Mouse (Mus musculus) inflammation-experienced regulatory T-cells, adult 6 months (primary cell): ENCODE results near the gene H2-Ke6. TPM values are rescaled to one million over a fixed set of nuclear protein-coding genes. Genes with fewer than 3 reads are reported as not detected.
A peak's percentile ranks its signal among the peaks of the same experiment; 100 is the strongest.
"Not testable (repeated sequence)": the region's sequence is repeated elsewhere in the genome, so short reads cannot be mapped to it uniquely, and the experiment has no call there.

Experiments used
- ATAC-seq: one replicate; pipeline ENCODE4 v1.8.0; 2017
- polyA plus RNA-seq, 3 experiments: library from polyadenylated mRNA; unstranded; fragments of 100-300 nt; shearing (Covaris generic); gene quantifications; one replicate each; pipeline ENCODE4 v1.2.1; 2017

H2-Ke6 gene
- polyA plus RNA-seq, 3 experiments from 2014 or later: 28.0 to 31.5 (median 30.7) TPM

DNA sequence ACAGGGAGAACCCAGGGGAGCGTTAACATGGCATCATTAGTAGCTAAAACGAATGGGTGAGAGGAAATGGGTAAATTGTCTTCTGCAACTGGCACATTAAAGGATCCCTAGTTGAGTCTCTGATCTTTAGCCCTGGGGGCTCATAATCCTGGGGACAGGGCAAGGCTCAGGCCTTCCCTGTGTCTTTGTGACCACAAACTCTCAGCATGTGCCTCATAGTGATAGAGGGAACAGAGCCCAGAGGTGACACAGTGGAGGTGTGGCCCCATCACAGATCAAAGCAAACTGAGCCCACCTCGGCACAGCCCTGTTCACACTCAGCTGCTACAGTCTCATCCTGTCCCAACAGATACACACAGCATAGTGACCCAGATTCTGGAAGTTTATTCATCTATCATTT is 32.2 kb downstream of the H2-Ke6 start:
- ATAC-seq: no peak

DNA sequence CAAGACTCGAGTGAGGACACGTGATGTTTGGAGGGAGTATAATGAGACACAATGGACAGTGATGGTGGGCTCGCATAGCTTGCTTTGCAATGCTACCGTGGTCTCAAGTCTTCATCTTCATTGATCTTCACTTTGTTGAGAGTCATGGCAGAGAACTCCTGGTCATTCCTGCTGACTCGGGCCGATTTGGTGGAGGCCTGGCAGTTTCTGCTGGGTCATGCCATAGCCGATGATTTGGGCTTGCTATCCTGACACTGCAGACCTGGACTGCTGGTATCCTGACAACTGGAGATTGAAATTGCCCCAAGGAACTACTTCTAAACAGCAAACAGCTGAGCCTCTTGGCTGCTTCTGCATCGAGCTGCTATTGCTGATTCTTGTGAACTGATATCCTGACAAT is 32.9 kb downstream of the H2-Ke6 start:
- no peak for ATAC-seq

DNA sequence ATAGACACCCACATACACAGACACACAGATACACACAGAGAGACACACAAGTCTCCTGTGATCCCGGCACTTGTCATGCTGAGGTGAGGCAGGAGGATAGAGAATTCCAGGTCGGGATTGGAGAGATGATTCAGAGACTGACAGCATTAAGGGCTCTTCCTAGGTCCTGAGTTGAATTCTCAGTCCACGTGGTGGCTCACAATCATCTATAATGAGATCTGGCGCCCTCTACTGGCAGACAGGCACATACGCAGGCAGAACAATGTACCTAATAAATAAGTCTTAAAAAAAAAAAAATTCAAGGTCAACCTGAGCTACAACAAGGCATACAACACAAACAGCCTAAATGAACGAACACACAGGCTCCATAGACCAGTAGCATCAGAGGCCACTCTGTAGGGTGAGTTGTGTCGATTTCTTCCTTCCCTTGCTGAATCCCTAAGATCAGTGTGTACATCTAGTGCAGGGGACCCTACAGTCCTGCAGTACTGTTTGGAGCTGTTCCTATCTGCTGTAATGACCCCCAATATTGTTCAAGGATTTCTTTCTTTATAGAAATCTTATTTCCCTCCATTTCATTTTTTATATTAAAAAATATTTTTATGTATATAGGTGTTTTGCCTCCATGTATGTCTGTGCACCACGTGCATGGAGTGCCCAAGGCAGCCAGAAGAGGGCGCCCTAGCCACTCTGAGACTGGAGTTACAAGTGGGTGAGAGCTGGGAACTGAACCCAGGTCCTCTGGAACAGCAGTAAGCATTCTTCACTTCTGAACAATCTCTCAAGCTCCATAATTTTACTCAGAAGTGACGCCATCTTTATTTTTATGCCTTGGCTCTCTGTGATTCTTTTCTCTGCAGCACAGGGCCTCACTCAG is 35.8 kb downstream of the H2-Ke6 start:
- peak; percentile 55 for ATAC-seq

GRCm38 (mm10) chr17:33982136-33982535 is 45.7 kb downstream of the H2-Ke6 start:
- not testable (repeated sequence) for ATAC-seq

DNA sequence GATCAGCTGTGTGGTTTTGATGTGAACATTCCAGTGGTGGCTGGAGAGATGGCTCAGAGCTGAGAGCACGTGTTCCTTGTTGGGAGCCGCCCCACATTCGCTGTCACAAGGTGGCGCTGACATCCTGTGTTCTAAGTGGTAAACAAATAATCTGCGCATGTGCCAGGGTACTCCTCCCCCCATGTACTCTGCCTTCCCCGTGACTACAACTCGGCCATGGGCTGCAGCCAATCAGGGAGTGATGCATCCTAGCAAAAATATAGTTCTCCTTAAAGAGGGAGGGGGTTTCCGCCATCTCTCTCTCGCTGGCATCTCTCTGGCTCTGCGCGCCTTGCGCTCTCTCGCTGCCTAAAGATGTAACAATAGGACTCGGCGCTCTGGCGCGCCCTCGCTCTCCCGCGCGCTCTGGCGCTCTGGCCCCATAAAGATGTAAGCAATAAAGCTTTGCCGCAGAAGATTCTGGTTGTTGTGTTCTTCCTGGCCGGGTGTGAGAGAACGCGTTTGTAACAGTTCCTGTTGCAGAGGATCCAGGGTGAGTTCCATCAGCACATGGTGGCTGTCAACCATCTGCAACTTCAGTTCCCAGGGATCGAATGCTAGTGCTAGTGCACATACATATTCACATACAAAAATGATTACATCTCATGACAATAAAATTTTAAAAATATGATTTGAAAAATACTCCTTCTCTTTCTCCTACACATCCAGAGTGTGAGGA is 46.5 kb downstream of the H2-Ke6 start:
- ATAC-seq: peak; percentile 75

GRCm38 (mm10) chr17:33980181-33981035 is 47.5 kb downstream of the H2-Ke6 start:
- no peak for ATAC-seq

- no peak for ATAC-seq
These were observed 48.3 kb downstream of the H2-Ke6 start for GRCm38 (mm10) chr17:33979512-33980050.

GRCm38 (mm10) chr17:33978631-33979031 is 49.2 kb downstream of the H2-Ke6 start:
- peak; percentile 72 for ATAC-seq

GRCm38 (mm10) chr17:33977861-33978557 is 49.9 kb downstream of the H2-Ke6 start:
- ATAC-seq: no peak

Other genes starting within 250 kb of the H2-Ke6 start
- gene Angptl4, start 246.2 kb downstream of the H2-Ke6 start, polyA plus RNA-seq: 1 to 10 TPM; 3.5 to 5.9 (median 4.1) TPM
- gene Kank3, start 217.5 kb downstream of the H2-Ke6 start, polyA plus RNA-seq: 1 to 10 TPM; 2.4 to 2.7 (median 2.4) TPM
- 1,000 to 10,000 TPM; 1,118 to 2,316 (median 1,890) TPM for gene Rps28, start 203.5 kb downstream of the H2-Ke6 start, polyA plus RNA-seq
- gene Ndufa7, start 203.5 kb downstream of the H2-Ke6 start, polyA plus RNA-seq: 100 to 1,000 TPM; 364 to 457 (median 417) TPM
- 10 to 100 TPM; 11.2 to 11.6 (median 11.2) TPM for gene Cd320, start 185.0 kb downstream of the H2-Ke6 start, polyA plus RNA-seq
- not detected for gene Gm7029, start 154.2 kb downstream of the H2-Ke6 start, polyA plus RNA-seq
- gene Kifc1, start 137.4 kb downstream of the H2-Ke6 start, polyA plus RNA-seq: 1 to 10 TPM in 2 of 3 experiments, under 1 TPM in 1; 0.20 to 7.4 (median 1.3) TPM
- 10 to 100 TPM in 1 of 3 experiments, 1 to 10 TPM in 2; 5.3 to 10.1 (median 5.4) TPM for gene Platr17, start 122.9 kb downstream of the H2-Ke6 start, polyA plus RNA-seq
- 100 to 1,000 TPM; 101 to 116 (median 102) TPM for gene Daxx, start 118.6 kb downstream of the H2-Ke6 start, polyA plus RNA-seq
- 100 to 1,000 TPM; 367 to 428 (median 385) TPM for gene Tapbp, start 112.2 kb downstream of the H2-Ke6 start, polyA plus RNA-seq
- gene Zbtb22, start 112.2 kb downstream of the H2-Ke6 start, polyA plus RNA-seq: 1 to 10 TPM; 3.7 to 6.8 (median 4.8) TPM
- gene Rgl2, start 98.5 kb downstream of the H2-Ke6 start, polyA plus RNA-seq: 10 to 100 TPM; 14.3 to 37.4 (median 31.7) TPM
- gene Pfdn6, start 87.7 kb downstream of the H2-Ke6 start, polyA plus RNA-seq: 100 to 1,000 TPM; 114 to 135 (median 124) TPM
- 10 to 100 TPM in 2 of 3 experiments, 1 to 10 TPM in 1; 6.8 to 11.0 (median 10.1) TPM for gene Wdr46, start 87.4 kb downstream of the H2-Ke6 start, polyA plus RNA-seq
- 10 to 100 TPM; 12.8 to 15.1 (median 13.9) TPM for gene B3galt4, start 76.6 kb downstream of the H2-Ke6 start, polyA plus RNA-seq
- 10 to 100 TPM; 27.6 to 30.0 (median 27.8) TPM for gene Vps52, start 72.2 kb downstream of the H2-Ke6 start, polyA plus RNA-seq
- 1,000 to 10,000 TPM; 3,532 to 7,587 (median 7,167) TPM for gene Rps18, start 72.1 kb downstream of the H2-Ke6 start, polyA plus RNA-seq
- gene H2-K1, start 27.7 kb downstream of the H2-Ke6 start, polyA plus RNA-seq: 1,000 to 10,000 TPM; 4,943 to 7,708 (median 5,398) TPM
- gene Ring1, start 3.4 kb downstream of the H2-Ke6 start, polyA plus RNA-seq: 1 to 10 TPM; 1.6 to 2.8 (median 2.5) TPM
- gene Slc39a7, start 3.6 kb upstream of the H2-Ke6 start, polyA plus RNA-seq: 10 to 100 TPM; 40.8 to 49.3 (median 44.7) TPM
- 10 to 100 TPM in 2 of 3 experiments, 1 to 10 TPM in 1; 7.8 to 10.6 (median 10.1) TPM for gene Rxrb, start 3.8 kb upstream of the H2-Ke6 start, polyA plus RNA-seq
- gene Col11a2, start 11.4 kb upstream of the H2-Ke6 start, polyA plus RNA-seq: under 1 TPM in 1 of 3 experiments, not detected in 2; 0.21 TPM
- 10 to 100 TPM; 14.3 to 81.2 (median 53.9) TPM for gene H2-Oa, start 64.3 kb upstream of the H2-Ke6 start, polyA plus RNA-seq
- 100 to 1,000 TPM in 2 of 3 experiments, 10 to 100 TPM in 1; 75.8 to 241 (median 198) TPM for gene H2-DMa, start 91.5 kb upstream of the H2-Ke6 start, polyA plus RNA-seq
- 100 to 1,000 TPM; 115 to 154 (median 144) TPM for gene Brd2, start 94.6 kb upstream of the H2-Ke6 start, polyA plus RNA-seq
- gene H2-DMb2, start 115.2 kb upstream of the H2-Ke6 start, polyA plus RNA-seq: 10 to 100 TPM in 2 of 3 experiments, 1 to 10 TPM in 1; 9.2 to 14.4 (median 11.3) TPM
- 1 to 10 TPM; 2.3 to 5.0 (median 4.5) TPM for gene H2-DMb1, start 125.0 kb upstream of the H2-Ke6 start, polyA plus RNA-seq
- 100 to 1,000 TPM; 174 to 216 (median 189) TPM for gene Tap1, start 159.5 kb upstream of the H2-Ke6 start, polyA plus RNA-seq
- gene Psmb9, start 159.7 kb upstream of the H2-Ke6 start, polyA plus RNA-seq: 100 to 1,000 TPM; 330 to 403 (median 338) TPM
- 1,000 to 10,000 TPM in 2 of 3 experiments, 100 to 1,000 TPM in 1; 835 to 1,025 (median 1,010) TPM for gene Psmb8, start 169.7 kb upstream of the H2-Ke6 start, polyA plus RNA-seq
- gene Tap2, start 175.5 kb upstream of the H2-Ke6 start, polyA plus RNA-seq: 100 to 1,000 TPM in 2 of 3 experiments, 10 to 100 TPM in 1; 94.0 to 181 (median 103) TPM
- gene H2-Ob, start 210.8 kb upstream of the H2-Ke6 start, polyA plus RNA-seq: 10 to 100 TPM in 2 of 3 experiments, 1 to 10 TPM in 1; 8.4 to 87.4 (median 63.4) TPM
- gene H2-Ab1, start 229.6 kb upstream of the H2-Ke6 start, polyA plus RNA-seq: 10 to 100 TPM in 2 of 3 experiments, 1 to 10 TPM in 1; 4.3 to 76.2 (median 34.9) TPM